Mouse (Mus musculus): ENCODE measurements around the gene Sdc3.

DNA sequence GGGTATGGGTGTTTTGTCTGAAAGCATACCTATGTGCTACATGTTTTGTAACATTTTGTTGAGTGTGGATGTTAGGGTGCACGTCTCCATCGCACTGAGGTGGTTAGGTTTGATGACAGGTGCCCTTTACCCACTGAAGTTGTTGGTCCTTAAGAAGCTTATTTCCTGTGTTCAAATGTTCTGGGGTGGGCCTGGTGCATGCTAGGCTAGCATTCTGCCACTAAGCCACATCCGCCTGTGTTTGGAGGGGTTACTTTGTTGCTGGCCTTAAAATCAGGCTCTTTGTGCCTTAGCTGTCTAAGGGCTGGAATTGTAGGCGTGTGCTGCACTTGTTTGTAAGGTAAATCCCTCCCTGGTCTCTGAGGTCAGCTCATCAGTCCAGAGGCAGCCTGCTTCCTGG lies 17.5 kb upstream of the Sdc3 start:
- no peak for TF ChIP-seq POLR2A (IDR thresholded peaks at IDR 0.05; ENCODE audit: low read depth, low read length)
- TF ChIP-seq CTCF (IDR thresholded peaks at IDR 0.05; ENCODE audit: extremely low read depth, insufficient read length, insufficient replicate concordance, low read depth, low read length), result no peak
